Mouse (Mus musculus) inflammation-experienced regulatory T-cells, adult 16 weeks (primary cell): ENCODE measurements around the gene Psmc5. TPM values are rescaled to one million over a fixed set of nuclear protein-coding genes. Genes with fewer than 3 reads are reported as not detected.

Source experiments
- polyA plus RNA-seq: library from polyadenylated mRNA; unstranded; fragments of 100-300 nt; shearing (Covaris generic); gene quantifications from one replicate; pipeline ENCODE4 v1.2.1, GENCODE M21; 2017

Gene Psmc5
- polyA plus RNA-seq = 203 TPM

GRCm38 (mm10) chr11:106255685-106256451 is at the start of gene Psmc5, which contains the start of gene Ftsj3:
Gene Psmc5, plus strand, starts transcription at chr11:106256154.
Gene Ftsj3, minus strand, starts transcription at chr11:106256079.

GRCm38 (mm10) chr11:106215927-106216729 is 39.8 kb upstream of the Psmc5 start, which contains the start of gene Ccdc47:
Gene Ccdc47, minus strand, starts transcription at chr11:106216344.

GRCm38 (mm10) chr11:106216730-106217490 is 39.0 kb upstream of the Psmc5 start, which contains the start of gene Ddx42:
Gene Ddx42, plus strand, starts transcription at chr11:106216926.

GRCm38 (mm10) chr11:106272644-106273310 is 16.8 kb downstream of the Psmc5 start, which contains the start of gene Smarcd2:
Gene Smarcd2, minus strand, starts transcription at chr11:106272972.

GRCm38 (mm10) chr11:106276454-106276853 is 20.5 kb downstream of the Psmc5 start, which contains the start of gene Tcam1:
Gene Tcam1, plus strand, starts transcription at chr11:106276672.

DNA sequence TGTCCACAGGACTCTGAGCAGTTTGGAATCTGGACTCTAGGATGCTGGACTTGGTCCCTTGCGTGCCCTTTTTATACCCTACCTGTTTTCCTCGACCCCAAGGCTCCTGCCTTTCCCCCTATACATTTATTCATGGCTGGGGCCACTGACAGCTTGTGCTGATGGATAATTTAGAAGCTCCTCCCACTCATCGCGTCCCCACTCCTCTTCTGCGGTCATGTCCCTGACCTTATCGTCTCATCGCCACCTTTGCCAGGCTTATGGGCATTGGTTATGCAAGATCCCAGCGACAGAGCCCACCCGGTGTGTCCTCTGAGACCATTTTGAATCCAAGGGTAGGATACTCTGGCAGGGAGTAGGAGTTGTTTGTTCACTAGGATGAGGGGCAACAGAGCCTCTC is 45.8 kb downstream of the Psmc5 start, which contains the start of gene Gh:
Gh (minus strand) TSS at position 101 of the 400 bp plus-strand sequence.

Other genes with a start within 250 kb of the Psmc5 start
- gene Kcnh6, start 248.0 kb upstream of the Psmc5 start, polyA plus RNA-seq = 0.11 TPM
- gene Dcaf7, start 219.3 kb upstream of the Psmc5 start, polyA plus RNA-seq = 129 TPM
- gene Taco1, start 190.1 kb upstream of the Psmc5 start, polyA plus RNA-seq = 16.8 TPM
- 15.5 TPM for gene Map3k3, start 171.5 kb upstream of the Psmc5 start, polyA plus RNA-seq
- gene Gm10840, start 95.3 kb upstream of the Psmc5 start, polyA plus RNA-seq = not detected
- gene Limd2, start 95.3 kb upstream of the Psmc5 start, polyA plus RNA-seq = 952 TPM
- 41.8 TPM for gene Strada, start 54.0 kb upstream of the Psmc5 start, polyA plus RNA-seq
- 136 TPM for gene Ccdc47, start 39.8 kb upstream of the Psmc5 start, polyA plus RNA-seq
- gene Ddx42, start 39.2 kb upstream of the Psmc5 start, polyA plus RNA-seq = 105 TPM
- gene Ftsj3, start 75 bp upstream of the Psmc5 start, polyA plus RNA-seq = 86.4 TPM
- 18.2 TPM for gene Smarcd2, start 16.8 kb downstream of the Psmc5 start, polyA plus RNA-seq
- not detected for gene Tcam1, start 20.5 kb downstream of the Psmc5 start, polyA plus RNA-seq
- gene Gh, start 45.7 kb downstream of the Psmc5 start, polyA plus RNA-seq = not detected
- 56.1 TPM for gene Cd79b, start 58.6 kb downstream of the Psmc5 start, polyA plus RNA-seq
- gene Scn4a, start 97.1 kb downstream of the Psmc5 start, polyA plus RNA-seq = not detected
- gene Prr29, start 109.3 kb downstream of the Psmc5 start, polyA plus RNA-seq = not detected
- gene Icam2, start 131.9 kb downstream of the Psmc5 start, polyA plus RNA-seq = 104 TPM
- gene Ern1, start 231.7 kb downstream of the Psmc5 start, polyA plus RNA-seq = 2.3 TPM